Mouse (Mus musculus): ENCODE measurements around the gene Mapk8ip1. TPM values are rescaled to one million over a fixed set of nuclear protein-coding genes. Genes with fewer than 3 reads are reported as not detected.

Mapk8ip1 gene
- polyA plus RNA-seq, 1 experiment from 2014 or later: 5.7 TPM

GRCm38 (mm10) chr2:92350686-92351085 is 50.4 kb downstream of the Mapk8ip1 start:
- Histone ChIP-seq H3K4me2 (no peak overlapping the region), H3K9me3 (replicated peaks) (no peaks in the 10 kb centered on the region), H3K4me3 (no peak overlapping the region), H3K9ac (no peak overlapping the region), H3K36me3 (peaks cover 31% of the 10 kb centered on the region), H3K4me1 (replicated peaks) (peaks cover 6% of the 10 kb centered on the region; the same call in 1 of the 2 replicates), H3K27ac (no peak overlapping the region), H3K27me3 (no peaks in the 10 kb centered on the region)
- no peak for ATAC-seq (replicated peaks; ENCODE audit: insufficient number of reproducible peaks, insufficient read depth, low FRiP score, low read depth)
- 70% methylated on average over 5 of the region's 5 CpGs for WGBS

GRCm38 (mm10) chr2:92349589-92350425 is 51.3 kb downstream of the Mapk8ip1 start:
- H3K9ac ChIP-seq: no peak overlapping the region
- no peaks in the 10 kb centered on the region for H3K27me3 ChIP-seq
- ATAC-seq (replicated peaks; ENCODE audit: insufficient number of reproducible peaks, insufficient read depth, low FRiP score, low read depth): no peak
- WGBS: 65% methylated on average over 6 of the region's 6 CpGs
- H3K4me3 ChIP-seq: no peak overlapping the region
- no peak overlapping the region for H3K4me2 ChIP-seq
- H3K27ac ChIP-seq: no peak overlapping the region
- no peaks in the 10 kb centered on the region for H3K9me3 ChIP-seq (replicated peaks)
- peaks cover 37% of the 10 kb centered on the region for H3K36me3 ChIP-seq
- peaks cover 6% of the 10 kb centered on the region; the same call in 1 of the 2 replicates for H3K4me1 ChIP-seq (replicated peaks)

DNA sequence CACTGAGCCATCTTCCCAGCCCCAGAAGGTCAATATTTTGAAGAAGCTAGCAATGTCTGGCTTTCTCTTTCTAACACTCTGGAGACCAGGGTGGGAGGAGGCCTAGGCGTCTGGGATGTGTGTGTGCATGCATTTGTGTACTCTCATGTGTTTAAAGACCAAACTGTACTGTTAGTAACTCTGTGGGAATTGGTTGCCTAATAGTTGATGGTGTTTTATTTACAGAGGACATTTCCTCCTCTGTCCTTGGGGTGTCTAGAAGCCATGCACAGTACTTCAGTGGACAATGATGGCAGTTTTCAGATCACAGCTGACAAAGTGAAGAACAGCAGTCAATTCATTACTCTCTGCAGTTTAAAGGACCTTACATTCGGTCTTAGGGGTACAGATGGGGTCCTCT is 53.9 kb downstream of the Mapk8ip1 start:
- 85% methylated on average over 2 of the region's 2 CpGs for WGBS
- Histone ChIP-seq H3K9ac (no peak overlapping the region), H3K27me3 (no peaks in the 10 kb centered on the region), H3K4me1 (replicated peaks) (peaks cover 6% of the 10 kb centered on the region; the same call in 1 of the 2 replicates), H3K27ac (no peak overlapping the region), H3K4me3 (no peak overlapping the region), H3K36me3 (peaks cover 38% of the 10 kb centered on the region), H3K9me3 (replicated peaks) (no peaks in the 10 kb centered on the region), H3K4me2 (no peak overlapping the region)
- ATAC-seq (replicated peaks; ENCODE audit: insufficient number of reproducible peaks, insufficient read depth, low FRiP score, low read depth): no peak

- no peaks in the 10 kb centered on the region for H3K27me3 ChIP-seq
- H3K27ac ChIP-seq: no peak overlapping the region
- ATAC-seq (replicated peaks; ENCODE audit: insufficient number of reproducible peaks, insufficient read depth, low FRiP score, low read depth): no peak
- no peak overlapping the region for H3K9ac ChIP-seq
- H3K36me3 ChIP-seq: peaks cover 29% of the 10 kb centered on the region
- no peak overlapping the region for H3K4me2 ChIP-seq
- no peaks in the 10 kb centered on the region for H3K4me1 ChIP-seq (replicated peaks)
- H3K9me3 ChIP-seq (replicated peaks): no peaks in the 10 kb centered on the region
- H3K4me3 ChIP-seq: no peak overlapping the region
Observed at GRCm38 (mm10) chr2:92342418-92342817, 58.6 kb downstream of the Mapk8ip1 start.

Small RNAs within 50 kb of the gene (microRNA-seq; reads per million reads assigned to microRNA genes)
- gene Mir7000: not detected

Other genes with a start within 250 kb of the Mapk8ip1 start
- gene Pex16, start 26.6 kb downstream of the Mapk8ip1 start, polyA plus RNA-seq (2015; fragmentation: Nextera tagmentation; extraction: Ambion mirVana): 14.8 and 19.0 TPM in 2 replicates
- gene Large2, start 26.4 kb downstream of the Mapk8ip1 start, polyA plus RNA-seq (2015; fragmentation: Nextera tagmentation; extraction: Ambion mirVana): 1.6 and 3.4 TPM in 2 replicates
- 1.2 and 1.7 TPM in 2 replicates for gene 1700029I15Rik, start 18.7 kb downstream of the Mapk8ip1 start, polyA plus RNA-seq (2015; fragmentation: Nextera tagmentation; extraction: Ambion mirVana)
- 15.8 and 20.9 TPM in 2 replicates for gene Cry2, start 32.8 kb upstream of the Mapk8ip1 start, polyA plus RNA-seq (2015; fragmentation: Nextera tagmentation; extraction: Ambion mirVana)
- gene Slc35c1, start 59.3 kb upstream of the Mapk8ip1 start, polyA plus RNA-seq (2015; fragmentation: Nextera tagmentation; extraction: Ambion mirVana): 6.9 and 11.6 TPM in 2 replicates
- gene Chst1, start 198.4 kb upstream of the Mapk8ip1 start, polyA plus RNA-seq (2015; fragmentation: Nextera tagmentation; extraction: Ambion mirVana): 1.9 and 4.0 TPM in 2 replicates

Measured in heart, embryonic 15.5 days (tissue).